Mouse (Mus musculus): Measurements from ENCODE around the gene Gm853. TPM values are rescaled to one million over a fixed set of nuclear protein-coding genes. Genes with fewer than 3 reads are reported as not detected.

The Gm853 gene
- polyA plus RNA-seq, 1 experiment from 2014 or later = not detected

- H3K9me3 ChIP-seq = no peaks in the 10 kb centered on the region
- peak overlapping the region; percentile 50; the same call in 1 of the 2 replicates for H3K27ac ChIP-seq
- 74% methylated on average over 6 of the region's 6 CpGs for WGBS
- H3K4me3 ChIP-seq (replicated peaks) = no peak overlapping the region
- ATAC-seq (ENCODE audit: insufficient number of reproducible peaks, insufficient read depth, low FRiP score, low TSS enrichment, low read depth) = no peak
- no peak overlapping the region for H3K4me2 ChIP-seq
- H3K9ac ChIP-seq (replicated peaks) = no peak overlapping the region
- peaks cover 43% of the 10 kb centered on the region for H3K4me1 ChIP-seq (replicated peaks)
- peaks cover 33% of the 10 kb centered on the region for H3K27me3 ChIP-seq
- no peaks in the 10 kb centered on the region for H3K36me3 ChIP-seq
Measured at GRCm38 (mm10) chr4:130164121-130164520, 58.1 kb downstream of the Gm853 start.

GRCm38 (mm10) chr4:130163391-130163861, 58.8 kb downstream of the Gm853 start:
- H3K4me1 ChIP-seq (replicated peaks) = peaks cover 39% of the 10 kb centered on the region
- peak; percentile 40; the same call in 1 of the 2 replicates for ATAC-seq (ENCODE audit: insufficient number of reproducible peaks, insufficient read depth, low FRiP score, low TSS enrichment, low read depth)

GRCm38 (mm10) chr4:130161349-130161748, 60.9 kb downstream of the Gm853 start:
- no peaks in the 10 kb centered on the region for H3K9me3 ChIP-seq
- H3K9ac ChIP-seq (replicated peaks) = no peak overlapping the region
- 44% methylated on average over 4 of the region's 4 CpGs for WGBS
- ATAC-seq (ENCODE audit: insufficient number of reproducible peaks, insufficient read depth, low FRiP score, low TSS enrichment, low read depth) = no peak
- no peak overlapping the region for H3K27ac ChIP-seq
- no peak overlapping the region for H3K4me3 ChIP-seq (replicated peaks)
- peaks cover 21% of the 10 kb centered on the region for H3K4me1 ChIP-seq (replicated peaks)
- H3K4me2 ChIP-seq = no peak overlapping the region
- peaks cover 33% of the 10 kb centered on the region for H3K27me3 ChIP-seq
- no peaks in the 10 kb centered on the region for H3K36me3 ChIP-seq

More at GRCm38 (mm10) chr4:130163391-130163861, 58.8 kb downstream of the Gm853 start:
- Histone ChIP-seq H3K4me3 (replicated peaks) (peak overlapping the region; percentile 2), H3K9me3 (no peaks in the 10 kb centered on the region), H3K4me2 (peak overlapping the region; percentile 52), H3K9ac (replicated peaks) (peak overlapping the region; percentile 35; the same call in 1 of the 2 replicates), H3K27me3 (peaks cover 33% of the 10 kb centered on the region), H3K27ac (peak overlapping the region; percentile 50), H3K36me3 (no peaks in the 10 kb centered on the region)
- WGBS = 5% methylated on average over 20 of the region's 20 CpGs

Other genes starting within 250 kb of the Gm853 start
- gene Adgrb2, start 237.5 kb downstream of the Gm853 start, polyA plus RNA-seq (2016; fragmentation: Nextera tagmentation; extraction: Ambion mirVana) = 3.1 and 3.6 TPM in 2 replicates
- gene Col16a1, start 174.6 kb downstream of the Gm853 start, polyA plus RNA-seq (2016; fragmentation: Nextera tagmentation; extraction: Ambion mirVana) = 24.2 and 30.9 TPM in 2 replicates
- 64.6 and 64.7 TPM in 2 replicates for gene Pef1, start 119.8 kb downstream of the Gm853 start, polyA plus RNA-seq (2016; fragmentation: Nextera tagmentation; extraction: Ambion mirVana)
- gene Hcrtr1, start 83.0 kb downstream of the Gm853 start, polyA plus RNA-seq (2016; fragmentation: Nextera tagmentation; extraction: Ambion mirVana) = not detected in 2 replicates
- 7.8 and 10.3 TPM in 2 replicates for gene Tinagl1, start 47.3 kb downstream of the Gm853 start, polyA plus RNA-seq (2016; fragmentation: Nextera tagmentation; extraction: Ambion mirVana)
- 199 and 205 TPM in 2 replicates for gene Serinc2, start 56.8 kb upstream of the Gm853 start, polyA plus RNA-seq (2016; fragmentation: Nextera tagmentation; extraction: Ambion mirVana)
- 11.3 and 14.1 TPM in 2 replicates for gene Fabp3, start 86.2 kb upstream of the Gm853 start, polyA plus RNA-seq (2016; fragmentation: Nextera tagmentation; extraction: Ambion mirVana)
- gene Gm10570, start 86.3 kb upstream of the Gm853 start, polyA plus RNA-seq (2016; fragmentation: Nextera tagmentation; extraction: Ambion mirVana) = not detected in 2 replicates
- gene Zcchc17, start 137.5 kb upstream of the Gm853 start, polyA plus RNA-seq (2016; fragmentation: Nextera tagmentation; extraction: Ambion mirVana) = 73.9 and 76.8 TPM in 2 replicates
- 200 and 212 TPM in 2 replicates for gene Snrnp40, start 137.7 kb upstream of the Gm853 start, polyA plus RNA-seq (2016; fragmentation: Nextera tagmentation; extraction: Ambion mirVana)

Data from limb, embryonic 12.5 days (tissue).